Mouse (Mus musculus) midbrain, postnatal 0 days (tissue): ENCODE results near the gene Churc1. TPM values are rescaled to one million over a fixed set of nuclear protein-coding genes. Genes with fewer than 3 reads are reported as not detected.

Experiments used
- ATAC-seq: fragments of 200-750 bp; cut with Nextera tagmentation; 2 replicates; pipeline ENCODE4 v1.8.0; 2017; ENCODE audit warnings: moderate number of reproducible peaks, mild to moderate bottlenecking, moderate TSS enrichment, moderate library complexity; ENCODE audit not compliant: low FRiP score
- DNase-seq: peaks from one replicate; pipeline ENCODE4 v3.0.0-alpha.2; 2015; ENCODE audit warnings: low spot score
- H3K27ac ChIP-seq: fragments of 300-500 bp; sonication (generic); 2 replicates; pipeline ENCODE4 v1.5.1; 2014; ENCODE audit warnings: low read depth, mild to moderate bottlenecking, low read length, mixed read lengths
- H3K27me3 ChIP-seq: fragments of 300-500 bp; sonication (generic); 2 replicates; pipeline ENCODE4 v1.6.1; 2014; ENCODE audit warnings: low read length, control low read depth, mixed read lengths; ENCODE audit not compliant: insufficient read depth
- H3K36me3 ChIP-seq: fragments of 300-500 bp; sonication (generic); 2 replicates; pipeline ENCODE4 v1.6.1; 2014; ENCODE audit warnings: low read length, control low read depth, mixed read lengths; ENCODE audit not compliant: insufficient read depth
- H3K4me1 ChIP-seq: fragments of 300-500 bp; sonication (generic); 2 replicates; pipeline ENCODE4 v1.6.1; 2014; ENCODE audit warnings: mild to moderate bottlenecking, control low read depth, antibody characterized with exemption, low read length, mixed read lengths; ENCODE audit not compliant: insufficient read depth
- H3K4me2 ChIP-seq: fragments of 300-500 bp; sonication (generic); 2 replicates; pipeline ENCODE4 v1.6.1; 2014; ENCODE audit warnings: low read depth, mild to moderate bottlenecking, low read length, mixed read lengths; ENCODE audit not compliant: poor library complexity, severe bottlenecking
- H3K4me3 ChIP-seq: fragments of 300-500 bp; sonication (generic); 2 replicates; pipeline ENCODE4 v1.5.1; 2014; ENCODE audit warnings: low read depth, mild to moderate bottlenecking, low read length, moderate library complexity
- H3K9ac ChIP-seq: fragments of 300-500 bp; sonication (generic); replicated peaks from 2 replicates; pipeline ENCODE4 v1.6.1; 2014; ENCODE audit warnings: mild to moderate bottlenecking, low read length, moderate library complexity, mixed read lengths; ENCODE audit not compliant: poor library complexity, severe bottlenecking
- H3K9me3 ChIP-seq: fragments of 300-500 bp; sonication (generic); 2 replicates; pipeline ENCODE4 v1.6.1; 2016; ENCODE audit warnings: low read length, control low read depth
- CTCF ChIP-seq: IDR thresholded peaks from 2 replicates; pipeline ENCODE4 v1.5.1; 2016; ENCODE audit warnings: antibody characterized with exemption, mild to moderate bottlenecking
- WGBS: fragments of 180-500 bp; shearing (Covaris S2); extraction: QIAGEN DNeasy Blood & Tissue Kit; methylation state at CpG from one replicate; pipeline ENCODE4 v1.1.7; 2014; 5-methylcytosine and 5-hydroxymethylcytosine counted together
- polyA plus RNA-seq: library from polyadenylated mRNA; unstranded; fragments of >200 nt; fragmentation: Nextera tagmentation; extraction: Ambion mirVana; gene quantifications from 2 replicates; pipeline ENCODE4 v1.2.1, GENCODE M21; 2015
- total RNA-seq: library from RNA; depleted of rRNA; stranded (reverse); fragments of >200 nt; gene quantifications from 2 replicates; pipeline ENCODE4 v1.2.3, GENCODE M21; 2014

Churc1 gene
- total and polyA plus RNA-seq, 2 experiments from 2014 or later: 60.3 to 120 TPM

- 92% methylated on average over 5 of the region's 5 CpGs for WGBS
- Histone ChIP-seq H3K4me1 (no peaks in the 10 kb centered on the region), H3K9me3 (no peaks in the 10 kb centered on the region), H3K4me3 (no peak overlapping the region), H3K9ac (no peak overlapping the region), H3K4me2 (no peak overlapping the region), H3K27me3 (no peaks in the 10 kb centered on the region), H3K27ac (no peak overlapping the region), H3K36me3 (no peaks in the 10 kb centered on the region)
- ATAC-seq (no peak), DNase-seq (no peak)
- TF ChIP-seq CTCF: no peak
Observed at GRCm38 (mm10) chr12:76776898-76777297, 11.6 kb downstream of the Churc1 start.

- H3K27me3 ChIP-seq: no peaks in the 10 kb centered on the region
- H3K27ac ChIP-seq: no peak overlapping the region
- no peaks in the 10 kb centered on the region for H3K36me3 ChIP-seq
- no peak overlapping the region for H3K9ac ChIP-seq
- TF ChIP-seq CTCF: peak; percentile 34
- H3K4me3 ChIP-seq: no peak overlapping the region
- H3K9me3 ChIP-seq: no peaks in the 10 kb centered on the region
- H3K4me1 ChIP-seq: no peaks in the 10 kb centered on the region
- ATAC-seq (no peak), DNase-seq (no peak)
- H3K4me2 ChIP-seq: no peak overlapping the region
Observed at GRCm38 (mm10) chr12:76777845-76778244, 12.5 kb downstream of the Churc1 start.

DNA sequence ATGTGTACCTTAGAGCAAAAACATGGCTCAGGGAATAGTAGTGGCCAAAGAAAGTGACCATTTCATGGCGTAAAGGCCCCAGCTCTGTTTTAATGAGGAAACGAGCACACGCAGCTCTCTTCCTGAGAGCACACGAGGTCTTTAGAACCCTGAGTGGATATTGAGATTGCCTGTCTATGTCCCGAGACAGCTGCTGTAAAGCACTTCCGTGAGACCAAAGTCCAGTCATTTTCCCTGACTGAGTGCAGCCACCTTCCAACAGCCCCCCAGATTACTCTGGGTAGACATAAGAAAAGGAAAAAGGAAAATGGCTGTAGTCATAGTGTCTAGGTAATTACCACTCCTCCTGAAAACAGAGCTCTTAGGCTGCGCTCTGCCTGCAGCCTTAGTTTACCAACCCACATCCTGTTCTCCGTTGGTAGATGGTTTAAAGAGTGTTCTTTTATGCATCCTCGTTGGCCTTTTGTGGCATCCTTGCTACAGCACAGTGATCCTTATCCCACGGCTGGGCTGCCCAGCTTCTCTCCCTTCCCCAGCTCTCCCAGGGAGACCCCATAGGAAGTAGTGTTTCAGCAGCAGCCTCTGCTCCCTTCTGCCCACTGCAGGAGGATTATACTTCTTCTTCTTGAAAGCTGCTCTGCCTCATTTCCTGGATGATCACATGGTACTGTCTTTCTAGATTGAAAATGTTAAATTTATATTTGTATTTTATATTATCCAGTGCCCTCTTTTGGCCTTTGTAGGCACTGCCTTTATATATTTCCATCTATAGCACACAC lies 13.2 kb downstream of the Churc1 start:
- no peak for DNase-seq
- no peak for ATAC-seq
- Histone ChIP-seq H3K4me3 (no peak overlapping the region), H3K9me3 (no peaks in the 10 kb centered on the region), H3K27ac (no peak overlapping the region), H3K27me3 (no peaks in the 10 kb centered on the region), H3K36me3 (no peaks in the 10 kb centered on the region), H3K4me2 (no peak overlapping the region), H3K9ac (no peak overlapping the region), H3K4me1 (no peaks in the 10 kb centered on the region)
- no peak; the same call in none of the 2 replicates for TF ChIP-seq CTCF
- WGBS: 86% methylated on average over 10 of the region's 10 CpGs

GRCm38 (mm10) chr12:76779951-76780350 lies 14.6 kb downstream of the Churc1 start:
- DNase-seq: no peak
- Histone ChIP-seq H3K9ac (no peak overlapping the region), H3K36me3 (no peaks in the 10 kb centered on the region), H3K4me1 (no peaks in the 10 kb centered on the region), H3K4me3 (no peak overlapping the region), H3K9me3 (no peaks in the 10 kb centered on the region), H3K4me2 (no peak overlapping the region), H3K27me3 (no peaks in the 10 kb centered on the region), H3K27ac (no peak overlapping the region)
- no peak for TF ChIP-seq CTCF
- 70% methylated on average over 5 of the region's 5 CpGs for WGBS
- no peak for ATAC-seq

GRCm38 (mm10) chr12:76780639-76781468 lies 15.5 kb downstream of the Churc1 start:
- WGBS: 53% methylated on average over 12 of the region's 12 CpGs
- Histone ChIP-seq H3K27me3 (no peaks in the 10 kb centered on the region), H3K4me1 (no peaks in the 10 kb centered on the region), H3K4me2 (no peak overlapping the region), H3K9me3 (no peaks in the 10 kb centered on the region), H3K27ac (no peak overlapping the region), H3K4me3 (no peak overlapping the region), H3K9ac (no peak overlapping the region), H3K36me3 (no peaks in the 10 kb centered on the region)
- DNase-seq (peak; percentile 50), ATAC-seq (no peak)
- no peak for TF ChIP-seq CTCF

- WGBS: 71% methylated on average over 10 of the region's 10 CpGs
- Histone ChIP-seq H3K27me3 (no peaks in the 10 kb centered on the region), H3K27ac (no peak overlapping the region), H3K4me3 (no peak overlapping the region), H3K9ac (no peak overlapping the region), H3K9me3 (no peaks in the 10 kb centered on the region), H3K4me2 (no peak overlapping the region), H3K36me3 (no peaks in the 10 kb centered on the region), H3K4me1 (no peaks in the 10 kb centered on the region)
- DNase-seq (no peak), ATAC-seq (no peak)
- TF ChIP-seq CTCF: no peak
Observed at GRCm38 (mm10) chr12:76784056-76784619, 18.8 kb downstream of the Churc1 start.
